Mouse (Mus musculus) embryonic facial prominence, embryonic 11.5 days (tissue): ENCODE results near the gene Rras2. TPM values are rescaled to one million over a fixed set of nuclear protein-coding genes. Genes with fewer than 3 reads are reported as not detected.
A peak's percentile ranks its signal among the peaks of the same experiment; 100 is the strongest.

ENCODE experiments used
- ATAC-seq: fragments of 200-750 bp; cut with Nextera tagmentation; replicated peaks from 2 replicates; pipeline ENCODE4 v1.8.0; 2017; ENCODE audit warnings: low read depth; ENCODE audit not compliant: insufficient number of reproducible peaks, low FRiP score, low TSS enrichment
- DNase-seq: peaks from one replicate; pipeline ENCODE4 v3.0.0-alpha.2; 2015; ENCODE audit warnings: low spot score
- H3K27ac ChIP-seq: fragments of 300-500 bp; sonication (generic); replicated peaks from 2 replicates; pipeline ENCODE4 v1.5.1; 2014; ENCODE audit warnings: mild to moderate bottlenecking, low read depth, low read length, control low read depth
- H3K27me3 ChIP-seq: fragments of 300-500 bp; sonication (generic); 2 replicates; pipeline ENCODE4 v1.6.1; 2014; ENCODE audit warnings: mild to moderate bottlenecking, low read length, moderate library complexity, mixed read lengths; ENCODE audit not compliant: control insufficient read depth, insufficient read depth
- H3K36me3 ChIP-seq: fragments of 300-500 bp; sonication (generic); replicated peaks from 2 replicates; pipeline ENCODE4 v1.6.1; 2014; ENCODE audit warnings: low read depth, mild to moderate bottlenecking, low read length, moderate library complexity, mixed read lengths; ENCODE audit not compliant: control insufficient read depth, insufficient read depth
- H3K4me1 ChIP-seq: fragments of 300-500 bp; sonication (generic); 2 replicates; pipeline ENCODE4 v1.6.1; 2014; ENCODE audit warnings: low read length, mixed read lengths; ENCODE audit not compliant: control insufficient read depth, insufficient read depth
- H3K4me2 ChIP-seq: fragments of 300-500 bp; sonication (generic); 2 replicates; pipeline ENCODE4 v1.6.1; 2014; ENCODE audit warnings: low read depth, mild to moderate bottlenecking, control low read depth, low read length, moderate library complexity
- H3K4me3 ChIP-seq: fragments of 300-500 bp; sonication (generic); 2 replicates; pipeline ENCODE4 v1.5.1; 2014; ENCODE audit warnings: low read depth, low read length, control low read depth
- H3K9ac ChIP-seq: fragments of 300-500 bp; sonication (generic); replicated peaks from 2 replicates; pipeline ENCODE4 v1.6.1; 2014; ENCODE audit warnings: mild to moderate bottlenecking, control low read depth, low read length
- H3K9me3 ChIP-seq: fragments of 300-500 bp; sonication (generic); replicated peaks from 2 replicates; pipeline ENCODE4 v1.6.1; 2016; ENCODE audit warnings: mild to moderate bottlenecking, low read length, inconsistent platforms, mixed read lengths; ENCODE audit not compliant: control insufficient read depth
- WGBS: fragments of 180-500 bp; shearing (Covaris S2); extraction: QIAGEN DNeasy Blood & Tissue Kit; methylation state at CpG from one replicate; pipeline ENCODE4 v1.1.7; 2014; 5-methylcytosine and 5-hydroxymethylcytosine counted together
- polyA plus RNA-seq: library from polyadenylated mRNA; unstranded; fragments of >200 nt; fragmentation: Nextera tagmentation; extraction: Ambion mirVana; gene quantifications from 2 replicates; pipeline ENCODE4 v1.2.1, GENCODE M21; 2014

The Rras2 gene
- 28.0 and 32.2 TPM in 2 replicates for polyA plus RNA-seq

- Histone ChIP-seq H3K9ac (peak within 1 kb of the TSS; percentile 80), H3K27ac (peak within 1 kb of the TSS; percentile 94), H3K9me3 (no peaks in the 10 kb centered on the region), H3K36me3 (no peaks in the 10 kb centered on the region), H3K4me2 (peak within 1 kb of the TSS; percentile 74), H3K4me1 (peaks cover 3% of the 10 kb centered on the region; the same call in 1 of the 2 replicates), H3K27me3 (no peaks in the 10 kb centered on the region), H3K4me3 (peak within 1 kb of the TSS; percentile 88)
- ATAC-seq (peak; percentile 99), DNase-seq (peak; percentile 94)
- WGBS, result under 1% methylated on average over 53 of the region's 55 CpGs
Measured at GRCm38 (mm10) chr7:114117444-114117905, at the start of gene Rras2. TSS of gene Rras2 (minus strand) at chr7:114117781.

DNA sequence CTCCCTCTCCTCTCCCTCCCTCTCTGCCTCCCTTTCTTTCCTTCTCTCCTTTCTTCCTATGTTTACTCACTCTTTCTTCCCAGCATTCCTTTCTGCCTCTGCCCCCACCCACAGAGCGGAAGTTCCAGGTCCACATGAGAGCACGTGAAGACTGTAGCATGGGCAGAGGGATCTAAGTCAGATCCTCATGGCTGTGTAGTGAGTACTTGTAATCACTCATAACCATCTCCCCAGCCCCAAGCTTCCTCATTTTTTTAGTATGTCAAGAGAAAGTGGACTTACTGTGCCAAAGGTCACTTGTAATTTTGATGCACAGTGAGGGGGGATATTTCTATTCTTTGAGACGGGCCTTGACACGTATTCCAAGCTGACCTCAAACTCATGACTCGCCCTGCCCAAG is 45.4 kb upstream of the Rras2 start:
- Histone ChIP-seq H3K36me3 (no peaks in the 10 kb centered on the region), H3K9me3 (no peaks in the 10 kb centered on the region), H3K27ac (no peak overlapping the region), H3K4me2 (no peak overlapping the region), H3K4me3 (no peak overlapping the region), H3K27me3 (no peaks in the 10 kb centered on the region), H3K9ac (no peak overlapping the region), H3K4me1 (no peaks in the 10 kb centered on the region)
- DNase-seq (no peak), ATAC-seq (no peak)
- 87% methylated on average over 5 of the region's 5 CpGs for WGBS

GRCm38 (mm10) chr7:114161101-114161500 is 43.5 kb upstream of the Rras2 start:
- Histone ChIP-seq H3K4me1 (no peaks in the 10 kb centered on the region), H3K9me3 (no peaks in the 10 kb centered on the region), H3K9ac (no peak overlapping the region), H3K4me3 (no peak overlapping the region), H3K36me3 (no peaks in the 10 kb centered on the region), H3K4me2 (no peak overlapping the region), H3K27me3 (no peaks in the 10 kb centered on the region), H3K27ac (no peak overlapping the region)
- no peak for ATAC-seq
- no peak for DNase-seq
- 81% methylated on average over 8 of the region's 8 CpGs for WGBS

DNA sequence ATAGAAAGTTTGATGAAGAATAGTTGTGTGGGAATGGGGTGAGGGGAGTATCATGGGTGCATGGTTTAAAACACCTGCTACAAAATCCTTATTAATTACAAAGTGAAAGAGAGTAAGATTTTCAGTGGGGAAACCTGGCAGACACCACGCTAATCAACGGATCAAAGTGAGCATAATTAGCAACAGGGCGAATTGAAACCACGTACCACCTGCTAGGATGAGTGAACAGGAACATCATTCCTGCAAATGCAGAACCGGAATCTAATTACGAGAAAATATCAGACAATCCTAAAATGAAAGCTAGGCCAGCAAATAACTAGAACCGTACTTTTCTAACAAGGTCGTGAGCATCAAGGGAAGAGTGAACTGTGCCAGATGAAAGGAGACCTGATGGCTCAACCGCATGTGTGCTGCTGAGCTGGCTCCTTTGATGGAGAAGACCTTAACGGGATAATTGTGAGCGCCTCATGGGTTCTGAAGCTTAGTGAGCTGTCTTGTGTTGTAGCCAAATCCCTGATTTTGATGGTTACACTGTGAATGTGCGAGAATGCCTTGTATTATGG is 40.2 kb upstream of the Rras2 start:
- 79% methylated on average over 12 of the region's 12 CpGs for WGBS
- H3K4me1 ChIP-seq, result no peaks in the 10 kb centered on the region
- no peak overlapping the region for H3K4me3 ChIP-seq
- H3K27me3 ChIP-seq, result no peaks in the 10 kb centered on the region
- H3K9ac ChIP-seq, result no peak overlapping the region
- H3K4me2 ChIP-seq, result no peak overlapping the region
- no peak for DNase-seq
- H3K27ac ChIP-seq, result no peak overlapping the region
- ATAC-seq, result no peak
- no peaks in the 10 kb centered on the region for H3K36me3 ChIP-seq
- H3K9me3 ChIP-seq, result no peaks in the 10 kb centered on the region

GRCm38 (mm10) chr7:114156364-114156763 is 38.8 kb upstream of the Rras2 start:
- WGBS, result 95% methylated on average over 4 of the region's 4 CpGs
- H3K27ac ChIP-seq, result no peak overlapping the region

GRCm38 (mm10) chr7:114155053-114155865 is 37.7 kb upstream of the Rras2 start:
- Histone ChIP-seq H3K9me3 (no peaks in the 10 kb centered on the region), H3K4me3 (no peak overlapping the region), H3K27me3 (no peaks in the 10 kb centered on the region), H3K4me2 (no peak overlapping the region), H3K9ac (no peak overlapping the region), H3K27ac (no peak overlapping the region), H3K36me3 (no peaks in the 10 kb centered on the region), H3K4me1 (no peaks in the 10 kb centered on the region)
- DNase-seq, result no peak
- no peak for ATAC-seq
- WGBS, result 70% methylated on average over 5 of the region's 5 CpGs

More at GRCm38 (mm10) chr7:114156364-114156763, 38.8 kb upstream of the Rras2 start:
- Histone ChIP-seq H3K4me2 (no peak overlapping the region), H3K4me1 (no peaks in the 10 kb centered on the region), H3K27me3 (no peaks in the 10 kb centered on the region), H3K4me3 (no peak overlapping the region), H3K9me3 (no peaks in the 10 kb centered on the region), H3K36me3 (no peaks in the 10 kb centered on the region), H3K9ac (no peak overlapping the region)
- DNase-seq (no peak), ATAC-seq (no peak)

DNA sequence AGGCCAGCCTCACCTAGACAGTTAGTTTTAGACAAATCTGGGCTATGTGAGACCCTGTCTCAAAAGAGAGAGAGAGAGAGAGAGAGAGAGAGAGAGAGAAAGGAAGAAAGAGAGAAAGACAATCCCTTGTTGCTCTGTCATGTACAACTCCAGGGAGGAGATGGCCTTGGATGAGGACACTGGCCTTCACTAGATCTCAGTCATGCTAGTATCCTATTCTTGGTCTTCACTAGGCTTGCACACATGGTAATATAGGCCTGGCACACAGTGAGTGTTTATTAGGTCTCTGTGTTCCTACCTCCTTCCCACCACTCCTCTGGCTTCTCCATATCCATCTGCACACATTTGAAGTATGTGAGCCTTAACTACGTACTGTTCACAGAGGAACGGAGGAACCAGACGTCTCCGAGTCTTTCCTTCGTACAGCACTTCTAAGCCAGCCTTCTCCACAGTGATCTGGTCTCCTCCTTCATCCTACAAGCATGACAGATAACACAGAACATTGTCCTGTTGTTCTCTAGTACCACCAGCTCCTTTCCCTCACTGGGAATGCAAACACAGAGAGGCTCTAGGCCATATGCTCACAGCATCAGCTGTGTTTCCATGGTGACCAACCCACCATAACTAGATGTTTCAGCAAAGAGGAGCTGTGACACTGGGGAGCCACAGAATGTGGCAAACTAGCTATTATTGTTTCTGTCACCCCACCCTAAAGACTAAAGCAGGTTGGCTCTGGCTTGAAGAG is 33.6 kb upstream of the Rras2 start:
- Histone ChIP-seq H3K27ac (no peak overlapping the region), H3K9me3 (no peaks in the 10 kb centered on the region), H3K36me3 (no peaks in the 10 kb centered on the region), H3K4me2 (no peak overlapping the region), H3K4me3 (no peak overlapping the region), H3K4me1 (no peaks in the 10 kb centered on the region), H3K27me3 (no peaks in the 10 kb centered on the region), H3K9ac (no peak overlapping the region)
- DNase-seq (no peak), ATAC-seq (no peak)
- WGBS, result 97% methylated on average over 5 of the region's 5 CpGs
